Mouse (Mus musculus): ENCODE results near the gene Pth1r.

Pth1r gene

GRCm38 (mm10) chr9:110746961-110747360 is at the start of gene Pth1r:
Gene Pth1r (minus strand): TSS chr9:110747145.
- DNase-seq (ENCODE audit: low read depth) = no peak

DNA sequence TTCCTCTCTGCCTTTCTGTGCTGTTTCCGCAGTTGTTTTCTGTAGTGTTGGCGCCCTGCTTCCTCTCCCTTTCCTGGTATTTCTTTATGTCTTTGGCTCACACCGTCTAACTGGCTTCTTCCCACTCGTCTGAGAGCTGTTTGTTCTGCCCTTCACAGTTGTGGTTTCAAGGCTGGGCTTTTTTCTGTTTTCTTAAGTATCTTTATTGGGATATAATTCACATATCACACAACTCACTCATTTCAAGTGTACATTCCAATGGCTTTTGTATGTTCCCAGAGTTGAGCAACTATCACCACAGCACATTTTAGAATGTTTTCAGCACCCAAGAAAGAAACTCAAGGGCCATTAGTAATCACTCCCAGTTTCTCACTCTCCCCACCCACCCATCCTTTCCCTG is 43.5 kb upstream of the Pth1r start:
- DNase-seq (ENCODE audit: low read depth) = peak; percentile 83

- DNase-seq (ENCODE audit: low read depth) = no peak
These were observed 41.2 kb upstream of the Pth1r start for GRCm38 (mm10) chr9:110788169-110788568.

GRCm38 (mm10) chr9:110783611-110784010 is 36.7 kb upstream of the Pth1r start:
- DNase-seq (ENCODE audit: low read depth) = no peak

GRCm38 (mm10) chr9:110781731-110782130 is 34.8 kb upstream of the Pth1r start:
- DNase-seq (ENCODE audit: low read depth) = peak; percentile 96

GRCm38 (mm10) chr9:110781256-110781721 is 34.3 kb upstream of the Pth1r start:
- peak; percentile 87 for DNase-seq (ENCODE audit: low read depth)

- DNase-seq (ENCODE audit: low read depth) = no peak
These were observed 32.4 kb upstream of the Pth1r start for GRCm38 (mm10) chr9:110779242-110779913.

- no peak for DNase-seq (ENCODE audit: low read depth)
These were observed 31.6 kb upstream of the Pth1r start for GRCm38 (mm10) chr9:110778559-110778958.

GRCm38 (mm10) chr9:110778100-110778499 is 31.2 kb upstream of the Pth1r start:
- no peak for DNase-seq (ENCODE audit: low read depth)

DNA sequence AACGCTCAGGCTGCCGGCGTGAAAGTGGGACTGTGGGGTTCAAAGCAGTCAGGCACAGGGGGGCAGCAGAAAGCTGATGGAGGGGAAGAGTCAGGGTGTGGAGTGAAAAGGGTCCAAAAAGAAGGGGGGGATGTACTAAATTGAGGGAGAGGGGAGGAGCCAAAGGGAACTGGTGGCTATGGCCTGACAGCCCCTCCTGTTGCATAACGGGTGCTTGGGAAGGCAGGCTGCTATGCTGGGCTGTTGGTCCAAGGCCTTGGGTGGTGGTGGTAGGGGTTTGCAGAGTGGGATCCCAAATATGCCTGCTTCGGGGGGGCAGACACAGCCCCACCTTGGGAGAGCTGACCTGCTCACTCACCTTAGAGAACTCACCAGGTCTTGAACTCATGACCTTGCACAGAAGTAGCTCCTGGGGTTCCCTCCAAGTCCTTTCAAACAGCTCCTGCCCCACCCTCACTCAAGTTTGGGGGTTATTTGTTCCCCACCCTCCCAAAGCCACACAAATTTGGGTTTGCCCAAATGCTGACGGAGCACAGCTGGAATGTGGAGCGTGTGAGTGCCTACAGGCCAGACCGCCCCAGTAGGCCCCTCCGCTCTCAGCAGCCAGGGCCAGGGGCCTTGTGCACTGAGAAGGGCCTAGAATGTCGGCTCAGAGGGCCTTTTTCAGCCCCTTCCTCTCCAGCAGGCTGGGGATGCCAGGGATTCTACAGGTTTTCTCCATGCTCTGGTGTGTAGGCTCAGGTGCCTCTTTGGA is 28.5 kb upstream of the Pth1r start:
- DNase-seq (ENCODE audit: low read depth) = no peak

DNA sequence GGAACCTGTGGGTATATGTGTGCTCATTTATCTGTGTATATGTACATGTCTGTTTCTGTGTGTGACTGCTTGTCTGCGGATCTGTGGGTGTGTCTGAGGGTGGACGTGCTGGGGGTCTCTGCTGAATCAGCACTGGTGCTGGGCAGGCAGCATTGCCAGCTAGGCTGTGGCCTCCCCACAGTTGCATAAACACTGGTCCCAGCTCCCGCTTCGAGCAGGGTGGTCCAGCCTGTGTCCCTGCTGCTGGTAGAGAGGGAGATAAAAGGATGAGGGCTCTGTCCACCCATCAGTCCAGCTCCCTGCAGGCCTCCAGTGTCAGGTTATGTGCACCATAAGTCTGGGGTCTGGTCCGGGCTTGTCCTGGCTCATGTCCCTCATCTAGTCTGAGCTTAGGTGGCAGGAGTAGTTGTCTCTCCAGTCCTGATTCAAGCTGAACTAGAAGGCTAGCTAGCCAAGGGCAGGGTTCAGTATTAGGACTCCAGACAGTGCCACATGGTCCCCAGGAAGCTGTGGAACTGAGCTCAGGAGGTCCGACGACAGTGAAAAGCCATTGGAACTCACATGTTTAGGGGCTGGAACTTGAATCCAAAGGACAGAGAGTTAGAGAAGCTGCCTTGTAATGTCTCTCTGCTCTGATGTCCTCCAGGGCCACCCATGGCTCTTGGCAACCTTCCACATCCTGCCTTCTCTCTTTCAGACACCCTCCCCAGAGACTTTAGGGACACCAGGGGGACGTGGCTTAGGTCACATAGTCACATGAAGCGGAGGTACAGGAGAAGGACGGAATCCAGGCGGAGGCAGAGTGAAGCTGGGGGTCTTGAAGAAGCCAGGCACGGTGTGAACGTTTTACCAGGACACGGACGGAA is 27.7 kb upstream of the Pth1r start:
- no peak for DNase-seq (ENCODE audit: low read depth)

DNA sequence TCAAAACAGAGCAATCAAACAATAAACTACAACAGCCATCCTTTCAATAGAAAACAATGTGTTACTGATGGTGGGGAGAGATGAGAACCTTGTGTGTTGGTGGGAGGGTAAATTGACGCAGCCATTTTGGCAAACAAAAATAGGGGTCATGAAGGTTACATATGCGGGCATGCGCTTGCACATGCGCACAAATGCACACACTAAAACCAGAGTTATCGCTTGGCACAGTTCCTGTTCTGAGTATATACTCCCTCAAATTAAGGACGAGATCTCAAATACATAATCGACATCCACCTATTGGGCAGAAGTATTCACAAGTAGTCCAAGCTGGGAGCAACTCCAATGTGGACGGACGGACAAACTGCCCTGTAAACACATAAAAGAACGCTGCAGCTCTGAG is 25.4 kb upstream of the Pth1r start:
- no peak for DNase-seq (ENCODE audit: low read depth)

DNA sequence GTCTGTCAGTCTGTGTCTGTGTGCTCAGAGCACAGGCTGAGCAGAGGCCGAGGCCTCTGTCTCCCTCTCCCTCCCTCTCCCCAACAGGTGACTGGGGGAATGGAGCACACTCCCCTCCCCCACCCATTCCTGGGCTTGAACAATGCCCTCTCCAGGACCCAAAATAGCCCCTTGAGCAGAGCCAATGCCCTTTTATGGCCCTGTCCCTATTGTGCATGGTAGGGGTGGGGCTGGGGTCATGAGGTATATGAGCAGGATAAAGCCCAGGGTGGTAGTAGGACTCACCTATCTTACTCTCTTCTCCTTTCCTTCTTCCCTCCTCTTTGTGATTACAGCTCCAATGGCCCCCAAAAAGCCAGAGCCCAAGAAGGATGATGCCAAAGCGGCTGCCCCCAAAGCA is 16.5 kb upstream of the Pth1r start:
- DNase-seq (ENCODE audit: low read depth) = no peak

DNA sequence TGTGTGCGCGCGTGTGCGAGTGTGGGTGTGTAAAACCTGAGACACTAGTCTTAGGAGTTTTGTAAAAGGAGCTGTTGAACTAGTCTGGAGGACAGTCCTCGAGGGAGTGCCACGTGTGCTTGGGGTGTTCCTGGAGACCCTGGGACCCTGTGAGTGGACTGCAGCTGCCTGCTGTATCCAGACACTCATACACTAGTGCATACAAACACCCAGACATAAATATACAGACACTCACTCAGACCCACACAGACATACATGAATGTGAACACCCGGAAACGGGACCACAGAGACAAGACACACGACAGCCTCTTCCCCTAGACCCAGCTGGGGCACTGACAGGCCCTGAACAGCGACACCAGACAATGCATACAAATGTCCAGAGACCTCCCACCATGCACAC is 15.8 kb upstream of the Pth1r start:
- DNase-seq (ENCODE audit: low read depth) = no peak

DNA sequence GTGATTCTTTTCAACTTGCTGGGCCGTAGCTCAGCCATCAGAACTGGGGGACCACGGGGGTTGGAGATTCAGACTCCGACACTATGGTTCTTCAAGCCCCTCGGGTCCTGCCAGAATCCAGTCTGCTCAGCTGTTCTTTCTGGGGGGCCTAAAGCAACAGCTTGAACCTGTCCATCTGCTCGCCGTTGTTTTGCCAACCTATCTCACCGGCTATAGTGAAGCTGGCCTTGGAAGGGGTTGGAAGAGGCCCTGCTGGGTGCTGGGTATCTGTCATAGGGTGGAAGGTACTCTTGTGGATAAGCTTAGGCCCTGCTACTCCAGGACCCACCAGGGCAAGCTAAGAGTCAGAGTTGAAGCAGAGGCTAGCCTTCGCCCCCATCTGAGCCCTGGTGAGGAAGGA is 13.9 kb upstream of the Pth1r start:
- no peak for DNase-seq (ENCODE audit: low read depth)

- no peak for DNase-seq (ENCODE audit: low read depth)
These were observed 12.3 kb upstream of the Pth1r start for GRCm38 (mm10) chr9:110759265-110759664.

GRCm38 (mm10) chr9:110758605-110759004 is 11.7 kb upstream of the Pth1r start:
- no peak for DNase-seq (ENCODE audit: low read depth)

- DNase-seq (ENCODE audit: low read depth) = no peak
These were observed 10.9 kb upstream of the Pth1r start for GRCm38 (mm10) chr9:110757816-110758215.

DNA sequence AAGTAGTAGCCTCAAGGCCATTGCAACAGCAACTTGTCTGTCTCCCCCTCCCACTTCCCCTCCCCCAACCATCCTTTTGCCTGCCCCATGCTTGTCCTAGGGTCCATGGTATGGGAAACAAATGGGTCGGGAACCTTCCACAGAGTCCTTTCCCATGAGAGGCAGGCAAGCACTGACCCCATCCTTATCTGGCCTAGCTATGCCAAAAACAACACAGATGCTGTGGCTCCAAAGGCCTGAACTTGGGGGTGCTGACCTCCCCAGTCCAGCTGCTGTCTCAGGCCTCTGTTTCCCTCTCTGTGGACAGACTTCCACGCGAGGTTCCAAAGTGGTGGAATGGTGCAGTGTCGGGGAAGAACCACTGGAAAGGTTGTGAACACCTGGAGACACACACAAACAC is 6.8 kb upstream of the Pth1r start:
- no peak for DNase-seq (ENCODE audit: low read depth)

GRCm38 (mm10) chr9:110752917-110753435 is 6.0 kb upstream of the Pth1r start:
- no peak for DNase-seq (ENCODE audit: low read depth)

DNA sequence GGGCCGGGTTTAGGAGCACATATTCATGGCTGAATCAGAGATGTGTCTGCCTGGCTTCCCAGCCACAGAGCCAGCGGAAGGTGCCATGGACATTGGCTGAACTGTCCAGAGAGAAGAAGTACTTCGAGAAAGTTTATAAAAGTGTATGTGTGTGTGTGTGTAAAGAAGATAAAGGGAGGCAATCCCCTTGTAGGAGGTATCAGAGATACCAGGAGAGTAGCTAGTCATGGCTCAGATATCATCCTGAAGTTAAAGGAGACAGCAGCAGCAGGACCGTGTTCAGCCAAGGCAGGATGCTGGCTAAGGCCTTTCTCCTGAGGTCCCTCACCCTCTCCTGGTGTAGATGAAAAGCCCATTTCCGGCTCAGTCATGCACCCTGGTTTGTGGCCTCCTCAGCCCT is 4.5 kb upstream of the Pth1r start:
- no peak for DNase-seq (ENCODE audit: low read depth)

DNA sequence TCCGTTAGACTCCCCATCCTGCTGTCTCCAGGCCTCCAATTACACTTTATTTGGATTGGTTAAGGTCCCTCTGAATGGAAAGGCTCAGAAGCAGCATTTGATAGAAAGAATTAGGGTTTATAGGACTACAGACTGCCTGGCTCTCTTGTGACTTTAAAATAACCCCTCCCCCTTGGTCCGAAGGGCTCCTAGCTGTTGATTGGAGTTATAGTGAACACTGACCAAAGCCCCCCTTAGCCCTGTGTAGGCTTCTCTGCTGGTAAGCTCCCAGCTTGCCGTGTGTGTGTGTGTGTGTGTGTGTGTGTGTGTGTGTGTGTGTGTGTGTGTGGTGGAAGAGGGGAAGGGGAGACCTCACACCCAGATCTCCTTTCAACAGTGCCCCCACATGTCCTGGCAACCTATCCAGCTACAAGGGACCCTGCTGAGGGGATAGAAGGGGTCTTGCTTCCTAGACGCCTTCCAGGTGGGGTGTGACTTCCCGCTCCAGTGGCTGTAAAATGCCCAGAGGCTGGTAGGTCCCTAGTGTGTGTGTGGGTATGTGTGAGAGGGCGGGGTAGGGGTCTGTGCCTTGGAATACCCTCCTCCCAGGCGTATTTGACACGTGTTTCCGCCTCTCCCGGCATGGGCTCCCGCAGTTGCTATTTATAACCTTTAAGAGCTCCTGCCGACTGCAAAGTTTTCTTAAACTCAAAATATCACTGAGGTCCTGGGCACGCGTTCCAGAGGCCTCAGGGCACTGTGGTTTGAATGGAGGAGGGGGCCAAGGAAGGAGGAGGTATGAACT is 3.7 kb upstream of the Pth1r start:
- DNase-seq (ENCODE audit: low read depth) = no peak
